In the genomic region with DNA sequence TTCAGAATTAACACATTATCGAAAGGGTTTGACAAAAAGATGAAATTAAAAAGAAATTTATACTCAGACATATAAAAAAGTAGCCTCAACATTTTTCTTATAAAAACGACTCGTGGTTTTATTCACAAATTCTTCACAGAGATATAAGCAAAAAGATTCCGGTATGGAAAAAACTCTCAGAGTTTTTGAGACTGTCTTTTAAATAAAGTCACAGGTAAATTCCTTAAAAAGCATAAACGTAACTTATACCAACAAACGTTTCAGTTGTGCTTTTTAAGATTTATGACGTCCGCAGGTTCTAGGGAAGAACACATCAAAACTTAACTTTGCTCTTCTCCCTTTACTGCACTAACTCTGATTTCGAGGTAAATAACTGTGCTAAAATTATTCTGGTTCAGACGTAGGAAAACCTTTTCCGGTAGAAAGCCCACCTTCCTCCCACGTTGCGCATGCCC, we compare ENCODE assay signal across 9 mouse cellular contexts. TPM values are rescaled to one million over a fixed set of nuclear protein-coding genes. Genes with fewer than 3 reads are reported as not detected.
DNase-seq lines count a peak whose midpoint lies in the region; ATAC-seq and TF ChIP-seq lines count a peak whose summit lies in the region.
"Had no signal": no experiment of that assay in that cellular context is flagged by ENCODE, and none has a peak within 500 bp of the region (broad histone marks: within the 10 kb centered on the region; RNA-seq: fewer than 3 reads in every experiment).

No protein-coding gene starts in this region.

- no peak for DNase-seq in lung, postnatal 25 days (ENCODE audit: low spot score)
- no peak for DNase-seq in limb, embryonic 11.5 days (ENCODE audit: low spot score)
- DNase-seq in adrenal gland, adult 2 months: no peak
- no peak for DNase-seq in thymus, postnatal 10 days (ENCODE audit: low spot score in 2 of 2)

- peak overlapping the region; percentile 92 for H3K9ac ChIP-seq in lung, embryonic 16.5 days (ENCODE audit: low read length)
- no peak overlapping the region for H3K9ac ChIP-seq in limb, embryonic 11.5 days (ENCODE audit: low read length)

- no peaks in the 10 kb centered on the region; the same call in 1 of the 2 replicates for H3K36me3 ChIP-seq in lung, embryonic 16.5 days (ENCODE audit: control insufficient read depth, insufficient read depth, low read length)
- peaks cover 6% of the 10 kb centered on the region for H3K36me3 ChIP-seq in limb, embryonic 11.5 days (ENCODE audit: control insufficient read depth, insufficient read depth, low read length)

- H3K27me3 ChIP-seq in lung, embryonic 16.5 days (ENCODE audit: control insufficient read depth, insufficient read depth, low read depth, low read length): peaks cover 3% of the 10 kb centered on the region; the same call in 1 of the 2 replicates
- H3K27me3 ChIP-seq in limb, embryonic 11.5 days (ENCODE audit: control insufficient read depth, insufficient read depth, low read length): 0 out of 2 replicates have a peak, but pooled peaks cover 2% of the 10 kb centered on the region

- H3K4me1 ChIP-seq in lung, embryonic 16.5 days (replicated peaks; ENCODE audit: control insufficient read depth, insufficient read depth, low read length): peaks cover 12% of the 10 kb centered on the region
- H3K4me1 ChIP-seq in limb, embryonic 11.5 days (ENCODE audit: control insufficient read depth, insufficient read depth, low read length): peaks cover 7% of the 10 kb centered on the region; the same call in 1 of the 2 replicates
- peaks cover 8% of the 10 kb centered on the region for H3K4me1 ChIP-seq in olfactory bulb, adult 2 months (ENCODE audit: control insufficient read depth, insufficient read depth, low read length)

- no peak for ATAC-seq in lung, embryonic 16.5 days (ENCODE audit: low read depth)
- ATAC-seq in erythroblast, adult 5-6 weeks (replicated peaks; ENCODE audit: low FRiP score, poor library complexity, severe bottlenecking): peak; percentile 70; the same call in 1 of the 2 replicates
- no peak for ATAC-seq in limb, embryonic 11.5 days (ENCODE audit: insufficient number of reproducible peaks, low FRiP score, low TSS enrichment, low read depth)
- no peak for ATAC-seq in activated CD4-positive, CD25-positive, alpha-beta regulatory T cell, adult 4 months

- peak overlapping the region; percentile 94 for H3K27ac ChIP-seq in lung, embryonic 16.5 days (ENCODE audit: low read length)
- H3K27ac ChIP-seq in limb, embryonic 11.5 days (replicated peaks; ENCODE audit: low read depth, low read length): peak overlapping the region; percentile 86; the same call in 1 of the 2 replicates
- peak overlapping the region; percentile 99 for H3K27ac ChIP-seq in olfactory bulb, adult 2 months (ENCODE audit: insufficient read depth, low read depth, low read length)

- no peak for TF ChIP-seq POLR2A in olfactory bulb, adult 2 months (IDR thresholded peaks at IDR 0.05; ENCODE audit: insufficient read depth, low read depth, low read length)

- H3K4me2 ChIP-seq in lung, embryonic 16.5 days (ENCODE audit: low read depth, low read length): peak overlapping the region; percentile 73
- peak overlapping the region; percentile 75 for H3K4me2 ChIP-seq in limb, embryonic 11.5 days (ENCODE audit: low read depth, severe bottlenecking)

- H3K4me3 ChIP-seq in lung, embryonic 16.5 days (ENCODE audit: low read length): peak overlapping the region; percentile 85
- peak overlapping the region; percentile 93 for H3K4me3 ChIP-seq in limb, embryonic 11.5 days (ENCODE audit: low read depth, low read length)
- peak overlapping the region; percentile 93 for H3K4me3 ChIP-seq in olfactory bulb, adult 2 months (ENCODE audit: insufficient read depth, low read depth, low read length)

- TF ChIP-seq CTCF in olfactory bulb, adult 2 months (IDR thresholded peaks at IDR 0.05; ENCODE audit: insufficient read depth, low read depth, low read length): no peak

- no peaks in the 10 kb centered on the region for H3K9me3 ChIP-seq in lung, embryonic 16.5 days (ENCODE audit: control insufficient read depth, low read length)
- H3K9me3 ChIP-seq in limb, embryonic 11.5 days (ENCODE audit: control insufficient read depth, low read length): no peaks in the 10 kb centered on the region

- under 1% methylated on average over 13 of the region's 13 CpGs for WGBS in lung, embryonic 16.5 days
- WGBS in limb, embryonic 11.5 days: under 1% methylated on average over 13 of the region's 13 CpGs
- under 1% methylated on average over 13 of the region's 13 CpGs for WGBS in olfactory bulb, adult 2 months

RNA-seq across cellular contexts. Expression of a gene that starts 0.2 kb away (rescaled TPM):
- 31.6 and 32.8 TPM in 2 replicates for polyA plus RNA-seq in lung, embryonic 16.5 days (2015; fragmentation: Nextera tagmentation; extraction: Ambion mirVana)
- 15.7 and 22.3 TPM in 2 replicates for total RNA-seq in erythroblast, adult 5-6 weeks (2015; ENCODE audit: low replicate concordance)
- 37.1 and 41.4 TPM in 2 replicates for total RNA-seq in erythroblast, adult 5-6 weeks (2017; ENCODE audit: low replicate concordance)
- 32.1 and 37.8 TPM in 2 replicates for polyA plus RNA-seq in limb, embryonic 11.5 days (2014; fragmentation: Nextera tagmentation; extraction: Ambion mirVana)
- polyA plus RNA-seq in olfactory bulb, adult 2 months (2012; ENCODE audit: insufficient read depth, insufficient read length, low replicate concordance, missing spikeins): 87.6 TPM in 1 of 2 replicates, not detected in the other
- 10 to 100 TPM; 21.7 to 22.9 TPM for total RNA-seq in adrenal gland, adult 2 months (2021)
- 2.3 and 4.6 TPM in 2 replicates for polyA plus RNA-seq in adrenal gland, adult 2 months (2012; rRNA removed)
- 10 to 100 TPM; 26.4 to 28.0 TPM for polyA plus RNA-seq in activated CD4-positive, CD25-positive, alpha-beta regulatory T cell, adult 4 months (2017; shearing (Covaris generic))

RNA-seq across cellular contexts. Expression of a gene that starts 1.9 kb away (rescaled TPM):
- 0.10 TPM in 1 of 2 replicates, not detected in the other for polyA plus RNA-seq in lung, embryonic 16.5 days (2015; fragmentation: Nextera tagmentation; extraction: Ambion mirVana)
- 1.3 TPM in 1 of 2 replicates, not detected in the other for total RNA-seq in erythroblast, adult 5-6 weeks (2015; ENCODE audit: low replicate concordance)
- total RNA-seq in erythroblast, adult 5-6 weeks (2017; ENCODE audit: low replicate concordance): not detected in 2 replicates
- polyA plus RNA-seq in limb, embryonic 11.5 days (2014; fragmentation: Nextera tagmentation; extraction: Ambion mirVana): 0.24 TPM in 1 of 2 replicates, not detected in the other
- not detected in 2 replicates for polyA plus RNA-seq in olfactory bulb, adult 2 months (2012; ENCODE audit: insufficient read depth, insufficient read length, low replicate concordance, missing spikeins)
- total RNA-seq in adrenal gland, adult 2 months (2021): not detected
- not detected in 2 replicates for polyA plus RNA-seq in adrenal gland, adult 2 months (2012; rRNA removed)
- under 1 TPM in 1 of 2 experiments, not detected in 1; 0.24 TPM for polyA plus RNA-seq in activated CD4-positive, CD25-positive, alpha-beta regulatory T cell, adult 4 months (2017; shearing (Covaris generic))

RNA-seq across cellular contexts. Expression of a gene that starts 42.7 kb away (rescaled TPM):
- polyA plus RNA-seq in lung, embryonic 16.5 days (2015; fragmentation: Nextera tagmentation; extraction: Ambion mirVana): not detected in 2 replicates
- total RNA-seq in erythroblast, adult 5-6 weeks (2015; ENCODE audit: low replicate concordance): not detected in 2 replicates
- total RNA-seq in erythroblast, adult 5-6 weeks (2017; ENCODE audit: low replicate concordance): not detected in 2 replicates
- polyA plus RNA-seq in limb, embryonic 11.5 days (2014; fragmentation: Nextera tagmentation; extraction: Ambion mirVana): not detected in 2 replicates
- polyA plus RNA-seq in olfactory bulb, adult 2 months (2012; ENCODE audit: insufficient read depth, insufficient read length, low replicate concordance, missing spikeins): not detected in 2 replicates
- total RNA-seq in adrenal gland, adult 2 months (2021): not detected
- not detected in 2 replicates for polyA plus RNA-seq in adrenal gland, adult 2 months (2012; rRNA removed)
- polyA plus RNA-seq in activated CD4-positive, CD25-positive, alpha-beta regulatory T cell, adult 4 months (2017; shearing (Covaris generic)): not detected
- total RNA-seq: layer of hippocampus, postnatal 10 days had no signal

RNA-seq across cellular contexts. Expression of a gene that starts 46.0 kb away (rescaled TPM):
- polyA plus RNA-seq in lung, embryonic 16.5 days (2015; fragmentation: Nextera tagmentation; extraction: Ambion mirVana): 6.4 and 6.7 TPM in 2 replicates
- not detected in 2 replicates for total RNA-seq in erythroblast, adult 5-6 weeks (2015; ENCODE audit: low replicate concordance)
- total RNA-seq in erythroblast, adult 5-6 weeks (2017; ENCODE audit: low replicate concordance): not detected in 2 replicates
- 2.1 and 2.6 TPM in 2 replicates for polyA plus RNA-seq in limb, embryonic 11.5 days (2014; fragmentation: Nextera tagmentation; extraction: Ambion mirVana)
- polyA plus RNA-seq in olfactory bulb, adult 2 months (2012; ENCODE audit: insufficient read depth, insufficient read length, low replicate concordance, missing spikeins): not detected in 2 replicates
- not detected for total RNA-seq in adrenal gland, adult 2 months (2021)
- not detected in 2 replicates for polyA plus RNA-seq in adrenal gland, adult 2 months (2012; rRNA removed)
- polyA plus RNA-seq in activated CD4-positive, CD25-positive, alpha-beta regulatory T cell, adult 4 months (2017; shearing (Covaris generic)): under 1 TPM in 1 of 2 experiments, not detected in 1; 0.24 TPM

RNA-seq across cellular contexts. Expression of a gene that starts 53.8 kb away (rescaled TPM):
- 69.5 and 73.4 TPM in 2 replicates for polyA plus RNA-seq in lung, embryonic 16.5 days (2015; fragmentation: Nextera tagmentation; extraction: Ambion mirVana)
- total RNA-seq in erythroblast, adult 5-6 weeks (2015; ENCODE audit: low replicate concordance): 0.58 and 1.0 TPM in 2 replicates
- 0.84 TPM in 1 of 2 replicates, not detected in the other for total RNA-seq in erythroblast, adult 5-6 weeks (2017; ENCODE audit: low replicate concordance)
- 218 and 228 TPM in 2 replicates for polyA plus RNA-seq in limb, embryonic 11.5 days (2014; fragmentation: Nextera tagmentation; extraction: Ambion mirVana)
- polyA plus RNA-seq in olfactory bulb, adult 2 months (2012; ENCODE audit: insufficient read depth, insufficient read length, low replicate concordance, missing spikeins): not detected in 2 replicates
- total RNA-seq in adrenal gland, adult 2 months (2021): 10 to 100 TPM in 1 of 2 experiments, 1 to 10 TPM in 1; 4.4 to 10.7 TPM
- 0.52 and 0.55 TPM in 2 replicates for polyA plus RNA-seq in adrenal gland, adult 2 months (2012; rRNA removed)
- polyA plus RNA-seq in activated CD4-positive, CD25-positive, alpha-beta regulatory T cell, adult 4 months (2017; shearing (Covaris generic)): not detected
